Mouse (Mus musculus) MEL-GATA-1-ER (cell line): ENCODE results near the gene Tank.
A peak's percentile ranks its signal among the peaks of the same experiment; 100 is the strongest.

Source experiments
- DNase-seq: peaks from one replicate; pipeline ENCODE4 v3.0.0-alpha.2; 2012; ENCODE audit warnings: low read depth; ENCODE audit errors: extremely low read depth

The Tank gene

DNA sequence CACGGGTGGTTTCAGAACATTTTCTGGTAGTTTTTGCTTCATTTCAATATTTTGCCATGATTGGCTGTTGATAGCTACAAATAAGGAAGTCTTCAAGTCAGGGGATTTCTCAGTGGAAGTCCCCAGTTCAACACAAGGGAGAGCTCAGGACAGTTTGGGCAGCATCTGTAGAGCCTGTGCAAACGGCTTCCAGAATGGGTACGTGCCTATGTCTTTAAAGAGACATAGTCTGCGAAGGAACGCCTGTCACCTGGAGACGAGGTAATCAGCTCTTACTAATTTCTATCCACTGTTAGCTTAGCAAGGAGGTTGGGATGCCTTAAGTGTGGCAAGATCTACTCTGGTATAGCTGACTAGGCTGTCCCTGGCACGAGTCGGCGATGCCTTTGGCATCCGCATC lies at the start of gene Tank:
Gene Tank (plus strand): TSS at position 153 of the 400 bp plus-strand sequence.
- DNase-seq, result no peak

DNA sequence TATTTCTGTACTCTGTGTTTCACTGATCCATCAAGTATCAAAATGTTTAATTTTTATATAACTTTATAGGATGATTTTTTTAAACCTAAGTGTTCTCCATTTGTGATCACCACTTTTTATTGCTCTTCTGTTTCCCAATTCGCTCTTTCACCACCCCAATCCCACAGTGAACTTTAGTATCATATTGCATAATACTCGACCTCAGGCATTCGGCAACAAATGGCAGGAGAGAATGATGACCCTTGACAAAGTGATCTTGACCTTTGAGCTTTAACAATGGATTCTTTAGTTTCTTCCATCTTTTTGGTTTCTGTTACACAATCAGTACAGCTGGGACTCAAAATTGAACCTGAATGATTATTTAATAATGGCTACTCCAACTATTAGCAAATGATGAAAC lies 46.1 kb upstream of the Tank start:
- no peak for DNase-seq

DNA sequence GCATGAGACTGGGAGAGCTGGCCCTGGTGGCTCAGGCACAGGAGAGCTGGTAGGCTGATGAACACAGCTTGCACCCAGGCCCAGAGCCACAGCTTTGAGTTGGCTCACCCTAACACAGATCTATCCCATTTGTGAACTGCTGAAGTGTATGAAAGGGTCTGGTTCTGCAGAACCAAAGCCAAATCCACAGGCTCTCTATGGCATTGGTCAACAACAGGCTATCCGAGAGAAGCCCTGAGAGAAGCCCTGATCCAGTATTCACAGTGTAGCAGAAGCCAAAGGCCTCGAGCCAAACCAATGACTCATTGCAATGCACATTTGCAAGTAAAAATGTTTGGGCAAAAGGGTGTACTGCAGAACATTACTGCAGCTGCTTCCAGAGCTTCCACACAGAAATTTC lies 45.3 kb upstream of the Tank start:
- no peak for DNase-seq

DNA sequence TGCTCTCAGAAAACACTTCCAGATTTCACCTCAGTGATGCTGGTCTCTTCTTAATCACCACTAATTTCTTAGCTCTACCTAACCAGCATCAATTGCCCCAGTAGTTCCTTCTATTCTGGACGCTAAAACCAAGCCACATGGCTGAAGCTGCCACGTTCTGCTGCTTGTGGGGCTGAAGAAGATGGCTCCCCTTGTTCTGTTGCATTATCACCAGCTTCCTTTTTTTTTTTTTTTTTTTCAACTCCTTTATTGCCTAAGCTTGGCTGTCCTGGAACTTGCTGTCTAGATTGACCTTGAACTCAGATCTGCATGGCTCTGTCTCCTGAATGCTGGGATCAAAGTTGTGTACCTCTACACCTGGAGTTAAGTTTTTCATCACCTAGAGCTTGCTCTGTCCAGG lies 41.5 kb upstream of the Tank start:
- no peak for DNase-seq

DNA sequence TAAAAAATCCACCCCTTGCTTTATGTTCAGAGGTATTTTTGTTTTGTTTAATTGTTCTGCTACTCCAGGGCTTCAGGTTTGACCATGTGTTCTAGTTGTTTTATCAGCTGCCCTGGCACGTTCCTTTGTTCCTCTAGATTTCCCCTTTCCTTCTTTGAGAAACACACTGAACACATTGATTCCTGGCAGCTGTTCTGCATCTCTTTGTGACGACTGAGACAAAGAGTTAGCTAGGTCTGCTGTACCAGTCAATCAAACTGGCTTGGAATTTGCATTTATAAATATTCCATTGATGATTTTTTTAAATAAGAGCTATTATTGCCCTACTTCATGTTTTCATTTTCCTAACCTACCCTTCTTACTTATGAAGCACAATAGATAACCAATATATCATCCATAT lies 39.0 kb upstream of the Tank start:
- DNase-seq, result no peak

DNA sequence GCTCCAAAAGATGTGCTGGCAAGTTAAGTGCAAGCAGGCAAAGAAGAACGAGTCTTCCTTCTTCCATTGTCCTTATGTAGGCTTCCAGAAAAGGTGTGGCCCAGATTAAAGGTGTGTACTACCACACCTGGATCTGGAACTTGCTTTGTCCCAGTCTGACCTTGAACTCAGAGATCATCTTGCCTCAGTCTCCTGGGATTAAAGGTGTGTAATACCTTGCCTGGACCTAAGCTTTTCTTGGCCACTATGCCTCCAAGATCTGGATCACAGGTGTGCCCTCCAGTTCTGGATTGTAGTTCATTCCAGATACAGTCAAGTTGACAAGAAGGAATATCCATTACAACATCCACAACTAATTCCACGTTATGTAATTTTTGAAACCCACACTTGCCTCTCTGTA lies 36.0 kb upstream of the Tank start:
- no peak for DNase-seq

DNA sequence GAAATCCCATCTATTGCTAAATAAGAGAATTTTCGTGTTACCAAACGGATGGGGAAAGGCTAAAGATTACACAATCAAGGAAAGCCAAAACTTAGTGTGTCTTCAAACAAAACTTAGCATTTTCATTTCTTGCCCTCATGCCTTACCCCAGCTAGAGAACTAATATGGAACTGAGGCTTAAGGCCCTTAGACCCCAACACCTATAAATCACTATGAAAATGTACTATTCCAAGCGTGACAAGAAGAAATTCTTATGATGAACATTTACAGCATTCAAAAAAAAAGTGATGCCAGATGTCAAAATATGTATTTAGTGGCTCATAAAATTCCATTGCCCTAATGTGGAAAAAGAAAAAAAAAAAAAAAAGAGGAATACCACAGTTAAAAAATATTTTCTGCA lies 32.7 kb upstream of the Tank start:
- no peak for DNase-seq

DNA sequence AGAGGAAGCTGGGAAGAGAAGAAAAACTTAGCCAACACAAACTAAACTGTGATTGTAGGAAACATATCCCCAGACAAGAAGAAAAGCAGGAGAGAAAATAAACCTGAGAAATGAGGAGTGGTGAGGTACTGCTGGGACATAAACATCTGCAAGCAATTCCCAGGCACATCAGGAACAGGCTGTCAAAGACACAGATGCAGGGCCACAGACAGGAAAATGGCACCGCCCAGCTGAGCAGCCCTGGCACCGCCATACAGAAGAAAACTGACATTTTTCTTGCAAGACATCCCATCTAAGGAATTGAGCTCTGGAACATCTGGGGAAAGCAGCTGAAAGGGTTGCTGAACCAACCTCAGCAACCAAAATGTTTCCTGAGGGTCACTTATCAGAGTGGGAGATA lies 30.4 kb upstream of the Tank start:
- no peak for DNase-seq

DNA sequence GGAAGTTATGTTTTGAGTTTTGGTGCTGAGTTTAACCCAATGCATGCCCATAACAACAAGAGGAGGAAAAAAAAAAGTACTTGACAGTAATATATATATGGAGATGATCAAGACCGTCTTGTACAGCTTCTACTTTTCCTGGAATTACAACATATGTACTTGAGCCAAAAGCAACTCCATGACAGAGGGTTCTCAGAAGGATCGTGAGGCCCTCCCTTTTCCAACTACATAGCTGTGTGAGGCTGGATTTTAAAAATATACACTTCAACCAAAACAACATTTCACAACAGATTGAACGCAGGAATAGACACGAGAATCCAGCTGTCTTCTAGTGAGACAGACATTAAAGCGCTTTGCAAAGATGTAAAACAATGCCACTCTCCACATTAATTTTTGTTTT lies 26.7 kb upstream of the Tank start:
- no peak for DNase-seq

DNA sequence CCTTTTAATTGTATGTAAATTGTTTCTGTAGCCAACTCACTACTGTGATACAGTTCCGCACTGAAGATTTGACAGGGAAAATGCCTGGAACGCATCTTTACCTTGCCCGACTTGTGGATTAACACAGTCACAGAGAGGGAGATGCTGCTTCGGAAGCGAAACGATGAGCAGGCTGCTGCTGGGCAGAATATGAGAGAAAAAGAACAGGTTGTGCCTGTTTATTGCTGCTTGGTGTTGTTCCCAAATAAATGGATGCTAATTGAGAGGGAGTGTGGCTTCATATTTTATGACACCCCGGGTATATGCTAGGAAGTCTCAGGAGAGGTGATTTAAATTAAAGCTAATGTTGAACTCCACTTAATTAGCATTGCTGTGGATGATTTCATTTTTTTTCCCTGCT lies 23.0 kb upstream of the Tank start:
- DNase-seq, result no peak

DNA sequence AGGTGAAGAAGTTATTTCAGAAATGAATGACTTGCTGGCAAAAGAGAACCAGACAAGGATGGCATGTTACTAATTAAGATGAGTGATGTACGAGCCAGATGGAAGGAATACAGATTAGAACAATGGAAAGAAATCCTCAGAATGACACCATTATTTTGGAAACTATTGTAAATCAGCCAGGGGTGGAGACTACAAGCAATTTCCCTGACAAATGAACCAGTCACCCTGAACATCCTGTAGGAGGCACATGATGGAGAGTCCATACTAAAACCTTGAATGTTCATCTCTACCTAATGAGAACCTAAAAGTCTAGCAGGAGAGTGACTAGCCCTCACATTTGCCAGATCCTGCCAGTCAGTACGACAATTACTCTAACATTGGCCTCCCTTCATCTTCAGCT lies 22.6 kb upstream of the Tank start:
- DNase-seq, result no peak

DNA sequence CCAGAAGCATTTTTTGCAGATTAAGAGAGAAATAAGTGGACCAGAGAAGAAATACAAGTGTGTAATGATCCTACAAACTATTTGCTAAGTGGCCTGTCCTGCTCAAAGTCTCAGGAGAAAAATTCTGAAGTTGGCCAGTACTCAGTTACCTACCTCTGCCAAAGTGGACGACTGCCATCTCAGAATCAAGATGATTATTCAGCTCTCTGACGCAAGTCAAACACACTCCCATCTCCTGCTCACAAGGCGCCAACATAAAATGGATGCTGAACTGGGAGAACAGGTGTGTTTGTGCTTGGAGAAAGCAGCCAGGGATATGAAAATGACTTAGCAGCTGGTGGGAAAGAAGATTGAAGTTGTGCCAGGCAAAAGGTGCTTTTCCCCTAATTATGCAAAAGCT lies 21.7 kb upstream of the Tank start:
- DNase-seq, result no peak

DNA sequence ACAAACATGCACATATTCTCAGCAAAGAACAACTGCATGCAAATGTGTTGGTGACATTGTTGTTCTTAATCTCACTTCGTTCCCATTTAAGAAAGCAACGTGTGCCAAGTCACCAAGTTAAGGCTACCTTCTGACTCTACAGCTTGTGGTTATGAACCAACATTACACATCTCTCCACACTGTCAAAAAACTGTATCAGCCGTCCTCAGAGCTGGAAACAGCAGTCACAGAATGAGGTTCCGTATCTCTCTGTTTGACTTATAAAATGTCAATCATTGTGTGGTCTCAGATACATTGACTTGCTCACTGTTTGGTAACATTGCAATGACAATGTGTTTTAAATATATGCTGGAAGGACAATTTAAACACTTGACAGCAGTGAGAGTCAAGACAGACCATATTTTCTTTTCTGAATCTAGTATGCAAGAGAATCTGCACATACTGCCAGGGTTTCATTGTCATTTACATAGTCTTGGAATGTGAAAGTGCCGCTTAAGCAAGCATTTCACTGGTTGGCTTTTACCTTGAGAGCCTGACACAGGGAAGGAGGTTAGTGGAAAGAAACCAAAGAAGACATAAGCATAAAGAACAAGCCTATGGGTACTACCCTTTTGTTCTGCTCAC lies 20.4 kb upstream of the Tank start:
- no peak for DNase-seq

DNA sequence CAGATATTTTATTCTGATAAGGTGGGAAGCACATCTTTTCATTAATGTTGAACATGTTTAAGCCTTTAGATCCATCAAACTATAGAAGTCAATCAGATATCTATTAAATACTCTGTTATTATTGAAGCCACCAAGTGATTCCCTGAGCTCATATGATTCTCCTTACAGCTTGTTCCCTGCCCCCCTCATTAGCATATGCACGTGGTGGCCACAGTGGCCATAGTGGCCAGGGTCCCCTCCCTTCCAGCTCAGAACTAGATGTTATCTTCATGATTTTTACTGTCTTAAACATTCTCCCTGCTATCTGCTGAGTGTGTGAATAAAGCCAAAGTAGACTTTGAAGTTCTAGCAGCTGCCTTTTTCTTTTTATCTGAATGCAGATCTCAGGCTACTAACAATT lies 17.3 kb upstream of the Tank start:
- DNase-seq, result no peak

DNA sequence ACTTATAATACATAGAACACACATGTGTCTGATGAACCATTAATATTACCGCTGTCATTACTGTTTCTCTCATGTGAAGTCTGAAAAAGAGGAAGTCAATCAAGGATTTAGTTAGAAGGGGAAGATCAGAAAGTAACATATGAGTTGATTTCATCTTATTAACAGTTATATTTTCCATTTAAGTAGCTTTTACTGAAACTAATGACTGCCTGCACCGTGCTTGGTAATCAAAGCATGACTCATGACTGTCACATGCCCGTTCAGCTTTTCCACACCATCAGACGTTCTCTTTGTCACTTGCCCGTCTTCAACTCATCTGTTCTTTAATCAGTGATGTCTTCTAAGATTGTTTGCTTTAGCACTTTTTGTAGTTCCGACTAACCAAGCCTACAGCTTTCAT lies 15.2 kb upstream of the Tank start:
- peak; percentile 26 for DNase-seq

DNA sequence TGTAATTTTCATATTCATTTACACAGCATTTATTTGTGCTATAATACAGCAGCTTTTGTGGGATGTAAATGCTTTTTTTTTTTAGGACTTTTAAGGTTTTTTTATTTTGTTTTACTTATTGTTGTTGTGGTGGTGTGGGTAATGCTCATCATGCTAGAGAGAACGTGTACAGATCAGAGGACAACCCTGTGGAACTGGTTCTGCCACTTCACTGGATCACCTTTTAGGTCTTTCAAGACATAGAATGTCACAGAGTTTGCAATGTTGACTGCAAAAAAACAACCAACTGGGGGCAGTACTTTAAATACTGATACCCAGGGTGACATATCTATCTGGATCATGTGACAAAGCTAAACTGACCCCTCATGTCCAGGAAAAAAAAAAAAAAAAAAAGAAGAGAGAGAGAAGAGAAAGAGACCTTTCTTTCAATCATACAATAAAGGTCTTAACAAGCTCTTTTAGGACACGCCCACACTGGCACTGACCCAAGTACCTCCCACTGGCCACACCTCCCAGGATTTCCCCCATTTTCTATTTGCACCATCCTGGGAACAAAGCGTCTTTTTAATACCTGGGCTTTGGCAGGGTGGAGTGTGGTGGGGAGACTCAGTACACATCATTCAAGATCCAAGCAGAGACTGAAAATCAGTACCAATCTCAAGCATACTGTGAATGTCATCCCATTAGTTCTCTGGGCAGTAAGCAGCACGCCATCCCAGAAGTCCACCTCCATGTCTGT lies 11.2 kb upstream of the Tank start:
- no peak for DNase-seq

DNA sequence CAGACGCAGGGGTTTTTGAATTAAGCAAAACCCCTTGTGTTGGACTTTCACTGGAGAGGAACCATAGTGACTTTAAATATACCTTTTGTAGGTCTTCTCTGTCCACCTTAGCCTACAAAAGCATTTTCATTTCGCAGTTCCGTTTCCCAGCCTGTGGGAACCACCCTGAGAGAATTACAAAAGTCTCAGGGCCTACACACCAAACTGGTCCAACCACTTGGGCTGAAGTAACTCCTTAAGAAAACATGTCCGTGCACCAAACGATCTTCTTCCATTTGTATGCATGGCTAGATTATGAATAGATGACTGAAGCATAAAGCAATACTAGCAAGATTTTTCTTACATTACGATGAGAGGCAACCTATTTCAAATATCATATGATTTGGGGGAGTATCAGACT lies 9.2 kb upstream of the Tank start:
- no peak for DNase-seq

DNA sequence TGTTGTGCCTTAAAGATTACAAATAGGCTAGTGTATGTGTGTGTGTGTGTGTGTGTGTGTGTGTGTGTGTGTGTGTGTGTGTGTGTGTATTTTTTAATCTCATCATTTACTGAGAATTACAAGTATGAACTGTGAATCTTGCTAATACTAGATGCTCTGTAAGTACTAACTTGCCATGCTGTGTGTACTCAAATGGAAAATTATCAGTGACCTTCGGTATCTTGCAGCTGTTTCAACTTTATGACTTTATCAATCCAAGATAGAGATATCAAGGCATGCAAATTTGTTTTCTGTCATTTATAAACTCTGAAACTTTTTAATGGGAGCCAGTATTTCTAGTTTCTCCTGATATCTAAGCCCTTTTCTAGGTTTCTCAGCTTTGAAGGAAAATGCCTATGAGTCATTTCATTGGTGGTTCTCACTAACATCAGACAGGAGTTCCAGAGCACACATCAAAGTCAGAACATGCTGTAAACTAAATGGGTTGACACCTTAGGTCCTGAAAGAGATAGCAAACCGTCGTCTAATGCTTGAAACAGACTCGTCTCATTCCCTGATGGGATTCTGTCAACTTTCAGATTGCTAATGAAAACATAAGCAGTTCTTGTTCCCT lies 6.9 kb upstream of the Tank start:
- no peak for DNase-seq

DNA sequence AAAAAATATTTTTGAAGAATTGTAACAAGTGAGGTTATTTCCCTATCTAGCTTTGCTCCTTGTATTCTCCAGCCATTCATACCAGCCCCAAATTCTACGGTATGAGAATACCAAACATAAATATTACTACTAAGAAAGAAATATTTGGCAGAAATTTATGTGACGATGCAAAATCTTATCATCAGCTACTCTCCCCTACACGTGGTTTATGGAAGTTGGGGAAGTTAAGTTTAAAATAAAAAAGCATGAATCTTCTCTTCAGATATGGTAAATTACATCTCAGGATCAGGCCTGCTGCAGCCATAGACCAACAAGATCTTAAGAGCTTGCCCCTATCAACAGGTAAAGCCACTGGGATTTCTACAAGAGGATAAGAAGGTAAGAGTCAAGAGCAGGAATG lies 1.9 kb upstream of the Tank start:
- no peak for DNase-seq

DNA sequence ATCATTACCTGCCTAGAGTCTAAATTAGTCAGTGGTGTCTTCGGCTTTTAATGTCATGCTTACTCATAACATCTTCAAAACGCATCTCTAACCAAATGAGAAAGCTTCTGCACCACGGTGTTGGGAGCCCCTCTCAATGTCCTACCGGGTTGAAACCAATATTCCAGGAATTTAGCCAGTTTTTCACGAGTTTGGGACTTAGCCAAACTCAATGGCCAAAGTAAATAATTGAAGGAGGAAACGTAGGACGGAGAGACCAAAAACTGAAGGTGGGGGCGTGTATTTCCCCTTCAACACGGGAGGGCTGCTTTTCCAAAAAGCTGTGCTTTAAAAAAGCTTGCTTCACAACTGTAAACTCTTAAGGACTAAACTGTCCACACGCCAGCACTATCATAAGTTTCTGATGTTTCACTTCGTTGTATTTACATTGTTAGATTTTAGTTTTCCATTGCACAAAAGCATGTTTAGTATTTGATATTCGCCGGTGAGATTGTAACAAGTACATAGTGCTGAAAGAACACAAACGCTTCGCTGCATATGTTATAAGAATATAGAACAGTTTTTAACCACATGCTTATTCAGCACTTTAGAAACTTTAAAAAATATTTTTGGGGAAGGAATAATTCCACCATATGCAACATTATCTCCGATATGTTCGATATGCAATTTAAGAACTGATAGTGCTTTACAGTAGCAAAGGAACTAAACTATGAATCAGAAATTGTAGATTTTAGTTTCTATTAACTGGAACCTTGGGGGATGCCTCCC lies 1.3 kb upstream of the Tank start:
- DNase-seq, result no peak

DNA sequence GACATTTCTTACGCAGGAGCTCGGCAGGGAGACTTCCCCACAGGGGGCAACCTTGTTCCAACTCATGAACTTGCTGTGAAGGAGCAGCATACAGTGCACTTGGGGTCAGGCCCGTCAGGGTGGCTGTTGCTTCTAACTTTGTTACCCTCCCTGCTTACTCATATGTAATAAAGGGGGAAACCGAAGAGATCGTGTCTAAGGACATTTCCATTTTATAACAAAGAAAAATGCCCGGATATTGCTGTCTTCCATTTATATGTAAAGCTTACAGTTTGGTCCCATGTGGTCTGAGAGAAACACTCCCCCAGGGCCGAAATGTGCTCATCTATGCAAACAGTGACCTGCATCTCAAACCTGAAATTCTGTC lies 706 bp upstream of the Tank start:
- no peak for DNase-seq

DNA sequence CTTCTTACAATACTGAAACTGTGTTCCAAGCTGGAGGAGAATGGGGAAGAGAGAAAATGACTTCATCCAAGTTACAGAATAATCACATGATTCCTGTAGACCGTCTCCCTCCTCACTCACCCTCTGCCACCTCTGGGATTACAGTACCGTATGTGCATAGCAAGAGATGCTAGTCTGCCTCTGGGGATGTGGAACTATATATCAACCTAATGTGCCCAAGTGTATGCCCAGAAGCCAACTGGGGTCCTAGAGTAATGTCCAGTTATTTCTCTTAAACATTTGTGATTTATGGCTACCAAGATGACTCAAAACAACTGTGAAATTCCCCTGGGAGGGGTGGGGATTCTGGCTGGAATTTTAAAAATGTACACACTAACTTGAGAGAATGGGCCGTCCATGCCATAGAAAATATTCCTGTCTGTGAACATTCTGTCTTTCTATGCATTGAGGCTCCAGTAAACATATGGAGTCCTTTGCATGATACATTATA lies 1.2 kb downstream of the Tank start:
- DNase-seq, result no peak
